Mouse (Mus musculus): Measurements from ENCODE around the gene Itfg2.
A peak's percentile ranks its signal among the peaks of the same experiment; 100 is the strongest.
"Not testable (repeated sequence)": the region's sequence is repeated elsewhere in the genome, so short reads cannot be mapped to it uniquely, and the experiment has no call there.

Itfg2 gene

GRCm38 (mm10) chr6:128383752-128384151, 41.0 kb downstream of the Itfg2 start:
- DNase-seq (ENCODE audit: low spot score in 2 of 2): no peak

- DNase-seq (ENCODE audit: low spot score in 2 of 2): no peak
These were observed 43.5 kb downstream of the Itfg2 start for GRCm38 (mm10) chr6:128381254-128381653.

GRCm38 (mm10) chr6:128380594-128381167, 44.0 kb downstream of the Itfg2 start:
- DNase-seq (ENCODE audit: low spot score in 2 of 2): not testable (repeated sequence)

- DNase-seq (ENCODE audit: low spot score in 2 of 2): no peak
These were observed 45.1 kb downstream of the Itfg2 start for GRCm38 (mm10) chr6:128379636-128380035.

GRCm38 (mm10) chr6:128376371-128377085, 48.2 kb downstream of the Itfg2 start:
- DNase-seq (ENCODE audit: low spot score in 2 of 2): no peak

GRCm38 (mm10) chr6:128375192-128375591, 49.5 kb downstream of the Itfg2 start, which contains the start of the genes Tex52 and Gm44596:
Gene Tex52, plus strand, starts transcription at chr6:128375456.
Gene Gm44596, plus strand, starts transcription at chr6:128375503.
- peak; percentile 42 to 66 for DNase-seq (ENCODE audit: low spot score in 2 of 2)

GRCm38 (mm10) chr6:128370040-128370439, 54.7 kb downstream of the Itfg2 start:
- DNase-seq (ENCODE audit: low spot score in 2 of 2): no peak

- DNase-seq (ENCODE audit: low spot score in 2 of 2): no peak
These were observed 58.3 kb downstream of the Itfg2 start for GRCm38 (mm10) chr6:128366466-128366865.

- no peak for DNase-seq (ENCODE audit: low spot score in 2 of 2)
These were observed 60.0 kb downstream of the Itfg2 start for GRCm38 (mm10) chr6:128364721-128365120.

- no peak for DNase-seq (ENCODE audit: low spot score in 2 of 2)
These were observed 61.5 kb downstream of the Itfg2 start for GRCm38 (mm10) chr6:128363007-128363825.

GRCm38 (mm10) chr6:128362381-128363006, 62.2 kb downstream of the Itfg2 start, which contains the start of the genes Rhno1 and Foxm1:
Gene Rhno1, minus strand, starts transcription at chr6:128362911.
Gene Foxm1, plus strand, starts transcription at chr6:128362967.
- peak; percentile 86 for DNase-seq (ENCODE audit: low spot score in 2 of 2)

GRCm38 (mm10) chr6:128361901-128362300, 62.8 kb downstream of the Itfg2 start:
- no peak for DNase-seq (ENCODE audit: low spot score in 2 of 2)

Data from heart, adult 9 months (tissue).